Mouse (Mus musculus) T-cell, adult 2 months (primary cell): ENCODE data around the gene Diablo.
"Not testable (repeated sequence)": the region's sequence is repeated elsewhere in the genome, so short reads cannot be mapped to it uniquely, and the experiment has no call there.

Experiments used
- DNase-seq: peaks from one replicate; pipeline ENCODE4 v3.0.0; 2022; ENCODE audit warnings: low spot score

Gene Diablo

DNA sequence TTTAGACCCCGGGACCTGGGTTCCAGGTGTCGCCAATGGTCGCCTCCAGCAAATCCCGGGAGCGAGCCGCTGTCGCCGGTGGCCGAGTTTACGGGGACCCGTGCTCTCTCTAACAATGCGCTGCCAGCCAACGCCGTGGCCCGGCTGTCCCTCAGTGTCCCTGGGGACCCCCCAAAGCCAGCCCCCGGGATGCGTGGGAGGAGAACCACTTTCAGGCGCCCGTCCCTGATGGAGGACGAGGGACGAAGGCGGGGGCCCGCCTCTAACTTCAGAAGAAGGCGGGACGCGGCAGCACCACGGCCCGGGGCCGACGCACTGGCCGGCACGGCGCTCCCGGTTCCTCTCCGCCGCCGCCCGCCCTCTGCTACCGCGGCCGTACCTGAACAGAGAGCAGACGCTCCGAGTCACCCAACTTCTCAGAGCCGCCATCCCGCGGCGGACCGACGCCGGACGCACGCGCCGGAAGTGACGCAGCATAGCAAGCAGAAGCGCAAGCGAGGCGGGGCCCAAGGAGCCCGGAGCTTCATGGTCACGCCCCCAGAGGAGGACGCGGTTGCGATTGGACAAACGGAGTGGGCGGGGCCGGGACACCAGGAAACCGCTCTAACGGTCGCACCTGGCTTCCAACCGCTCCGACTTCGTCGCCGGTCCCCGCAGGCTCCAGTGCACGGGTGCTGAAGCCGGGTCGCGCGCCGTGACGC lies at the start of gene Diablo:
Gene Diablo (minus strand): TSS at position 485 of the 701 bp plus-strand sequence.
- DNase-seq, result peak; percentile 98

- DNase-seq, result no peak
Observed at GRCm38 (mm10) chr5:123573362-123573761, 49.4 kb upstream of the Diablo start.

GRCm38 (mm10) chr5:123572357-123573186 lies 48.6 kb upstream of the Diablo start, which contains the start of gene Vps33a:
Gene Vps33a, minus strand, starts transcription at chr5:123573038.
- peak; percentile 98 for DNase-seq

GRCm38 (mm10) chr5:123561128-123561527 lies 37.2 kb upstream of the Diablo start:
- no peak for DNase-seq

GRCm38 (mm10) chr5:123559588-123559987 lies 35.6 kb upstream of the Diablo start:
- no peak for DNase-seq

DNA sequence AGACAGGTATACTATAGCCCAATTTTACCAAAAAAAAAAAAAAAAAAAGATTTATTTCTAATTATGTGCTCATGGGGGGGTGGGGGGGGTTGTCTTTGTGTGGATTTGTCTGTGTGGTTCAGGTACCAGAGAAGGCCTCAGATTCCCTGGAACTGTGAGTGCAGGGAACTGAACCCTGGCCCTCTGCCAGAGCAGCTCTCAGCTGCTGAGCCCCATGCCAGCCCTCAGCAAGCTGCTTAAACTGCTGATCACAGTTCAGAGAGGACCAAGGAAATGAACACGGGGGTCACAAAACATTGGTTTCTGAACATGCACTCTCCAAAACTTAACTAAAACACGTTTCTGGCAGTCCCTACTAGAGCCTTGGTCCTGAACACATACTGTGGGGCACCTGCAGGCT lies 32.5 kb upstream of the Diablo start:
- no peak for DNase-seq

- DNase-seq, result no peak
Observed at GRCm38 (mm10) chr5:123555693-123556092, 31.7 kb upstream of the Diablo start.

DNA sequence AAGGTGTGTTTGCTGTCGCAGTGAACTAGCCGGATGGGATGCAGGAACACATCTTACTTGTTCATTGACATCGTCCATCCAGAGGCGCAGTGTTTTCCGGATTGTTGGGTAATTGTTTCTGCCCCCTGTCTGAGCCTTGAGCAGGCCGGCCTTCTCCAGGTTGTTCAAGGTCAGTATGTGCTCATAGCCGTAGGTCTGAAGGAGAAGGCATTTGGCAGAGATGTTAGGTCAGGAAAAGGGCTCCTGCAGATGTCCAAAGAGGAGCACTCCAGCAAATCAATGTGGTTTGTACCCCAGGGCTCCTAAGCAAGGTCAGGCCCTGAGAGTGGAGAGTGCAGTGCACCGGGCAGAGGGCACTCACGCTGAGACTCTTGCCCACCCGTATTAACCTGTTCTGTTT lies 9.8 kb upstream of the Diablo start:
- no peak for DNase-seq

DNA sequence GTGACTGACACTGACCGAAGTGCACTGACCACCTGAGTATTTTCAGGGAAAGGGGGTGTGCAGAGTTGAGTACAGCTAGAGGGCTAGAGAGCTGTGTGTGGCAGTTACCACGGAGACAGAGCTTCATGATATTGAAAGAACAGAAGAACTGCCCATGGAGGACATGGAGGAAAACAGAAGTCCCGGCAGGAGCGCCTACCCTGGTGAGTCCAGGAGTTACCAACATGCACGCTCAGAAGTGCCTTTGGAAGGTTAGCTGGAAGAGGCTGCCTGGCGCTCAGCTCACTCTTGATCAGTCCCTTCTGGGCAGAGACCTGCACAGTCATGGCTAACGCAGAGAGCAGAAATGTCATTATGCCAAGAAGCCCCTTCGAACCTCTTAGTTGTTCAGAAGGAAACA lies 6.1 kb upstream of the Diablo start:
- DNase-seq, result no peak

GRCm38 (mm10) chr5:123528641-123529040 lies 4.7 kb upstream of the Diablo start:
- no peak for DNase-seq

DNA sequence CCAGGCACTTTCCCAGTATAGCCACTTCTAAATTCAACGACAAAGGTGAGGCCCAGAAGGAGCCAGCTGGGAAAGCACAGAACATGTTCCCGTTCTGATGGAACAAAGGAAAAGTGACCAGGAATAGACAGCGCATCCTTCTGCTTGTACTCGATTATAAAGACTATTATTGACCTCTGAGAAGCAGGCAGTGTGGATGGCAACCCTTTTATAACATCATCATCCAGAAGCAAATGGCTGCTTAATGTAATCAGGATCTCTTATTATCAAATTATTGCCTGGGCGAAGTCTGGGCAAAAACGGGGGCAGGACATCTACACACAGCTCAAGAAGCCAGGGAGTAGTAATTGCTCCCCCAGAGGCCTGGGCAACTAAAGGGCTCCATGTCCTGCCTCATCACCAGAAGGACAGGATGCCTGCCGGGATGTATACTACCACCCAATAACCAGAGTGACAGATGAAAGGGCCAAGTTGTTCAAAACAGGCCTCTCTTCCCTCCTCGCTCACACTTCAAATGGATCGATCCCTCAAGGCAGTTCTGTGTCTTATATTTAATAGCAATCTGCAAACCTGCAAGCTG lies 2.0 kb upstream of the Diablo start:
- DNase-seq, result no peak

GRCm38 (mm10) chr5:123525281-123525680 lies 1.3 kb upstream of the Diablo start, which contains the start of gene Gm49027:
Gene Gm49027, minus strand, starts transcription at chr5:123525488.
- DNase-seq, result no peak

DNA sequence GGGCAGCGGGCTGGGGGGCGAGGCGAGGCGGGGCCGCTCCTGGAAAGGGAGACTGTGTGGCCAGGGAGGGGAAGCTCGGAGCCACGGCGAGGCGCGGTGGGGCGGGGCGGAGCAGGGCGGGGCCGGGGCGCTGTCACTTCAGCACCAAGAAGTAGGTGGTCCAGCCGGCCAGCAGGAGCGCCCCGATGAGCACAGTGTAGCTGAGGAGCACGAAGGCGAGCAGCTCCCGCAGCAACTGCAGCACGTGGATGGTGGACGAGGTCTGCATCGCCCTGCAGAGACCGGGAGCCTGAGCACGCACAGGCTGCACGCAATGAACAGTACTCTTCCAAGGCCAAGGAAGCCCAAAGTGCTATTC lies 396 bp upstream of the Diablo start:
- no peak for DNase-seq

DNA sequence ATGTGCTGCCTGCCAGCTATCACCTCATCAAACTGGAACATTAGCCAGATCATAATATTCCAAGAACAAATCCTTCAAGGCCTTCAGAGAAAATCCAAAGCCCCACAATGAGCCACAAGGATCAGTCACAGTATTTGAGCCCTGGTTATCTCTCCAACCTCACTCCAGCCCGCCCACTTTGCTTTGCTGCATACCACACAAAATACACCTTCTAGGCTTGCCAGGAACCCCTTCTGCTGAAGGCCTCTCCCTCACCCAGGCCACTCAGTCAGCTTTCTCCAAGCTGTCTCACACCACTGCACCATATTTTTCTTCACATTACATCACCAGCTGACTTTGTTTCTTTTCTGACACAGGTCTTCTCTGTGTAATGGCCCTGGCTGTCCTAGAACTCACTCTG lies 1.8 kb downstream of the Diablo start:
- no peak for DNase-seq

- DNase-seq, result no peak
Observed at GRCm38 (mm10) chr5:123521621-123522020, 2.4 kb downstream of the Diablo start.

GRCm38 (mm10) chr5:123520666-123521065 lies 3.3 kb downstream of the Diablo start:
- DNase-seq, result no peak

DNA sequence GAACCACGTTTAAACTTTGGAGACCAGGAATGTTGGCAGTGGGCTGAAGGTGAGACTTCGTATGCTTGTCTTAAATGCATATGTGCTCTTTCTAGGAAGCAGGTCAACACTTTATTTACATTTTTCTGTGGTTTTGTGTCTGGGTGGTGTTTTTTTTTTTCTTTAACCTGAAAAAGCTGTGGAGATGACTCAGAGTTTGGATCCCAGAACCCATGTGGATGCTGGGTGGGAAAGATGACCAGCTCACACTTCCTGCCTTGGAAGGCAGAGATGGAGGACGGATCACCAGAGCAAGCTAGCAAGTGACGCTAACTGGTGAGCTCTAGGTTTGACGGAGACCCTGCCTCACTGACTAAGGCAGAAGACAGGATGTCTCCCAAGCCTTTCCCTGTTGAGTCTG lies 9.1 kb downstream of the Diablo start:
- DNase-seq, result no peak

DNA sequence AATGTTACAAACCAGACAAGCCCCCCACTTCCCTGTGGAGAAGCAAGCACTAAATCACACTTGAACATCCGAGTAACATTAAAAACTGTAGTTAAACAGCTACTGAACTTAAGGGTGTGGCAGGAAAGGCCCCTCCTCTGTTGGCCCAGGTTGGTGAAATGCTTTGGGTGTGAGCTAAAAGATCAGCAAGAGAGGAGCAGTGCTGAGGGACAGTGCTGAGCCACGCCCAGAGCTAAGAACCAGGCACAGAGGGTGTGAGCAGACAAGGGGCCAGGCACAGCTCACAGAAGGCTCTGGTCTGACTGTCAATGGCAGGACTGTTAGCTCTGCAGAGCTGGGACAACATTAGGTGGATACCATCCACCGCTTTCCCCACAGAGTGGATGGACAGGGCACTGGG lies 11.9 kb downstream of the Diablo start:
- DNase-seq, result no peak

GRCm38 (mm10) chr5:123511426-123511825 lies 12.6 kb downstream of the Diablo start:
- not testable (repeated sequence) for DNase-seq

GRCm38 (mm10) chr5:123510160-123510559 lies 13.8 kb downstream of the Diablo start, which contains the start of gene B3gnt4:
Gene B3gnt4, plus strand, starts transcription at chr5:123510460.
- no peak for DNase-seq

DNA sequence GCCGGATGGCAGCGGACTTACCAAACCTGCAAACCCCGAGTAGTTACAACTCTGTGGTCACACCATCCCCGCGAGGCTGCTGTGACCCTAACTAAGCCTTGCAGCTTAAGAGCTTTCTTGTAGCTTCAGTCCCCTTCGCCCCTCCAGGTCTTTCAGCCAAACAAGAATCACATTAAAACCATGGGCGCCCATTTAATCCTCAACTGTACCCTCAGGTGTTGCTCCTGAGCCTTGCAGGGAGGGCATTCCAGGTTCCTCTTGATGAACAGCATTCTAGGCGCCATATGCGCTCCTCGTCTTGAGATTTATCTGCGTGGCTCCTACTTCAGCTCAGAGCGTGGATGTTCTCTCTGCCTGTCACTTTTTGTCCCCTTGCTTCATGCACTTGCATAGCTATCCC lies 15.1 kb downstream of the Diablo start:
- no peak for DNase-seq

- DNase-seq, result peak; percentile 67
Observed at GRCm38 (mm10) chr5:123507936-123508723, 15.8 kb downstream of the Diablo start.
